Mouse (Mus musculus): ENCODE measurements around the gene Pakap.

- TF ChIP-seq GATA1 (IDR thresholded peaks at IDR 0.05; ENCODE audit: borderline replicate concordance, low read length) = no peak
- no peak for TF ChIP-seq CTCF (IDR thresholded peaks at IDR 0.05; ENCODE audit: low read depth, low read length)
- TF ChIP-seq POLR2AphosphoS5 (IDR thresholded peaks at IDR 0.05; ENCODE audit: insufficient replicate concordance, low read depth, low read length) = no peak
These were observed 356.6 kb downstream of the Pakap start for GRCm38 (mm10) chr4:57924556-57925071.

Data from G1E (cell line).